Mouse (Mus musculus): Measurements from ENCODE around the gene Unc50. TPM values are rescaled to one million over a fixed set of nuclear protein-coding genes. Genes with fewer than 3 reads are reported as not detected.

Gene Unc50
- total and polyA plus RNA-seq, 3 experiments = 25.6 to 33.6 (median 32.0) TPM

DNA sequence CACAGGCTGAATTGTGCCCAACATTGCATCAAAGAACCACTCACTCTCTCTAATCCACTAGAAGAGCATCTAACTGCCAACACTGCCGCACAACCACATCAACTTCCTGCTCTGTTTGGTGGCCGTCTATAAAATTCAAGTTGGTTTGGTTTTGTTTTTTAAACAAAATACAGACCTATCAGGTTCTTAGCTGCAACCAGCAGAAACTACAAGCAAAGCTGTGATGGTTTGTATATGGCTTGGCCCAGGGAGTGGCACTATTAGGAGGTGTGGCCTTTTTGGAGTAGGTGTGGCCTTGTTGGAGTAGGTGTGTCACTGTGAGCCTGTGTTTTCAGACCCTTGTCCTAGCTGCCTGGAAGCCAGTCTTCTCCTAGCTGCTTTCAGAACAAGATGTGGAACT lies 51.4 kb downstream of the Unc50 start:
- no peak overlapping the region for H3K9ac ChIP-seq (ENCODE audit: low read depth, low read length)
- DNase-seq = no peak
- TF ChIP-seq CTCF (IDR thresholded peaks at IDR 0.05) (no peak), EP300 (IDR thresholded peaks at IDR 0.05; ENCODE audit: insufficient read depth, low read depth, low read length) (no peak), POLR2A (IDR thresholded peaks at IDR 0.05; ENCODE audit: insufficient read depth, low read depth, low read length) (no peak)
- H3K27ac ChIP-seq = no peak overlapping the region
- intact Hi-C loops (cut with DNase I) = no loop called here
- no peak overlapping the region for H3K4me3 ChIP-seq
- H3K4me1 ChIP-seq (ENCODE audit: control insufficient read depth, insufficient read depth, low read length) = peaks cover 4% of the 10 kb centered on the region
- no peaks in the 10 kb centered on the region for H3K27me3 ChIP-seq (ENCODE audit: control insufficient read depth, insufficient read depth, low read length)
- H3K79me2 ChIP-seq (replicated peaks; ENCODE audit: control insufficient read depth, insufficient read depth, low read length) = no peaks in the 10 kb centered on the region; the same call in 1 of the 2 replicates
- no peaks in the 10 kb centered on the region for H3K36me3 ChIP-seq (ENCODE audit: control insufficient read depth, insufficient read depth, low read length)
- WGBS = 86% methylated on average over 2 of the region's 2 CpGs

DNA sequence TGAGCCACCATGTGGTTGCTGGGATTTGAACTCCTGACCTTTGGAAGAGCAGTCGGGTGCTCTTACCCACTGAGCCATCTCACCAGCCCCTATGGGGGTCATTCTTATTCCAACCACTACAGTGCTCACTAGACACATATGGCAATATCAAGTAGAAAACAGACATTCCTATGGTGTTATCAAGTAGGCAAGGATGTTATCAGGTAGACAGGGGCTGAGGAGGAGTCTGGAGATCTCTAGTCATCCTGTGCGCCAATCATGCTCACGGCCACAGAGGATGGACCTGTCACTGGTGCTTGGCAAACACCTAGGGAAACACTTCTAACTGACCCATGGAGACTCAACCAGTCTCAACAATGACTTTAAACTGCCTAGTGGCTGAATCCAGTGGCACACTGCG lies 54.7 kb downstream of the Unc50 start:
- H3K4me1 ChIP-seq (ENCODE audit: control insufficient read depth, insufficient read depth, low read length) = peaks cover 2% of the 10 kb centered on the region
- no peak for DNase-seq
- H3K27ac ChIP-seq = no peak overlapping the region
- H3K9ac ChIP-seq (ENCODE audit: low read depth, low read length) = no peak overlapping the region
- no peak overlapping the region for H3K4me3 ChIP-seq
- TF ChIP-seq POLR2A (IDR thresholded peaks at IDR 0.05; ENCODE audit: insufficient read depth, low read depth, low read length) = no peak
- TF ChIP-seq EP300 (IDR thresholded peaks at IDR 0.05; ENCODE audit: insufficient read depth, low read depth, low read length) = no peak
- no peak for TF ChIP-seq CTCF (IDR thresholded peaks at IDR 0.05)
- intact Hi-C loops (cut with DNase I) = loop anchor here (2.0 kb wide), 1 partner anchor 14 kb away; no protein-coding TSS in a partner anchor
- no peaks in the 10 kb centered on the region for H3K27me3 ChIP-seq (ENCODE audit: control insufficient read depth, insufficient read depth, low read length)
- no peaks in the 10 kb centered on the region; the same call in 1 of the 2 replicates for H3K79me2 ChIP-seq (replicated peaks; ENCODE audit: control insufficient read depth, insufficient read depth, low read length)
- peaks cover 7% of the 10 kb centered on the region for H3K36me3 ChIP-seq (ENCODE audit: control insufficient read depth, insufficient read depth, low read length)
- 89% methylated on average over 4 of the region's 4 CpGs for WGBS

DNA sequence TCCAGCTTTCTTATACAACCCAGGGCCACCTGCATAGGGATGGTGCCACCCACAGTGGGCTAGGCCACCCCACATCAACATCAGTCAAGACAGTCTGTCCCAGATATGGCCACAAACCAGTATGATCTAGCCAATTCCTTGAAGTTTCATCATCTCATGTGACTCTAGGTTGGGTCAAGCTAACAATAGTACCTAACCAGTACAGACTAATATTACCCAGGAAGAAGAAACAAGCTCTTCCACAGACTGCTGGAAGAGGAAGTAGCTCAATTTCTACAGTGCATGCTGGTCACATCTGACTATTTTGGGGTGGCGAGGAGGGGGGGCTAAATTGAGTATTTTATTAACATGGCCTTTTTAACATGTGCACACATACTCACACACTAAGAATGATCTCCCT lies 56.5 kb downstream of the Unc50 start:
- no peaks in the 10 kb centered on the region; the same call in 1 of the 2 replicates for H3K79me2 ChIP-seq (replicated peaks; ENCODE audit: control insufficient read depth, insufficient read depth, low read length)
- no peak overlapping the region for H3K9ac ChIP-seq (ENCODE audit: low read depth, low read length)
- H3K4me3 ChIP-seq = no peak overlapping the region
- peaks cover 2% of the 10 kb centered on the region for H3K4me1 ChIP-seq (ENCODE audit: control insufficient read depth, insufficient read depth, low read length)
- 91% methylated on average over 1 of the region's 1 CpGs for WGBS
- TF ChIP-seq EP300 (IDR thresholded peaks at IDR 0.05; ENCODE audit: insufficient read depth, low read depth, low read length) (no peak), POLR2A (IDR thresholded peaks at IDR 0.05; ENCODE audit: insufficient read depth, low read depth, low read length) (no peak), CTCF (IDR thresholded peaks at IDR 0.05) (no peak)
- H3K27me3 ChIP-seq (ENCODE audit: control insufficient read depth, insufficient read depth, low read length) = no peaks in the 10 kb centered on the region
- intact Hi-C loops (cut with DNase I) = no loop called here
- DNase-seq = no peak
- no peak overlapping the region for H3K27ac ChIP-seq
- peaks cover 9% of the 10 kb centered on the region for H3K36me3 ChIP-seq (ENCODE audit: control insufficient read depth, insufficient read depth, low read length)

DNA sequence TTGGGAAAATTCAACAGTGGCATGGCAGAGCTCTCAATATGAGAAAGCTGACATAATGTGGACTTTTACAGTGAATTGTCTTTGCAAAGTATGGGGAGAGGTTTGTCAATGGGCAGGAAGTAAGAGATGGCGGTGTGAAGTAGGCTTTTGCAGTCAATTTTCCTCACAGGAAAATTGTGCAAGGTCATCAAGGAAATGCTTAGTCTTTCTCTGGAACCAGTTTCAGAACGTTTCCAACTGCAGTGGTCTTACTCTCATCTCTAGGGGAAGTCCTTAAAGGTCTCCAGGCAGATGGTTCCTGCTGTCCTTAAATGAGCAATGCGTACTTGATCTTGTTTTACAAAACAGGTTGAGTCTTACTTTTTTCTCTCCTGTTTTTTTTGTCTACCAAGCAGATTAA lies 57.1 kb downstream of the Unc50 start:
- H3K4me1 ChIP-seq (ENCODE audit: control insufficient read depth, insufficient read depth, low read length) = peaks cover 3% of the 10 kb centered on the region
- H3K9ac ChIP-seq (ENCODE audit: low read depth, low read length) = no peak overlapping the region
- H3K27me3 ChIP-seq (ENCODE audit: control insufficient read depth, insufficient read depth, low read length) = no peaks in the 10 kb centered on the region
- no peak for DNase-seq
- 41% methylated on average over 3 of the region's 3 CpGs for WGBS
- no peak overlapping the region for H3K4me3 ChIP-seq
- intact Hi-C loops (cut with DNase I) = no loop called here
- H3K79me2 ChIP-seq (replicated peaks; ENCODE audit: control insufficient read depth, insufficient read depth, low read length) = no peaks in the 10 kb centered on the region; the same call in 1 of the 2 replicates
- TF ChIP-seq EP300 (IDR thresholded peaks at IDR 0.05; ENCODE audit: insufficient read depth, low read depth, low read length) (no peak), CTCF (IDR thresholded peaks at IDR 0.05) (no peak), POLR2A (IDR thresholded peaks at IDR 0.05; ENCODE audit: insufficient read depth, low read depth, low read length) (no peak)
- peaks cover 9% of the 10 kb centered on the region for H3K36me3 ChIP-seq (ENCODE audit: control insufficient read depth, insufficient read depth, low read length)
- no peak overlapping the region for H3K27ac ChIP-seq

- WGBS = 68% methylated on average over 12 of the region's 12 CpGs
- no peak overlapping the region for H3K27ac ChIP-seq
- H3K4me1 ChIP-seq (ENCODE audit: control insufficient read depth, insufficient read depth, low read length) = peaks cover 3% of the 10 kb centered on the region
- no peaks in the 10 kb centered on the region; the same call in 1 of the 2 replicates for H3K79me2 ChIP-seq (replicated peaks; ENCODE audit: control insufficient read depth, insufficient read depth, low read length)
- no peaks in the 10 kb centered on the region for H3K27me3 ChIP-seq (ENCODE audit: control insufficient read depth, insufficient read depth, low read length)
- H3K36me3 ChIP-seq (ENCODE audit: control insufficient read depth, insufficient read depth, low read length) = peaks cover 9% of the 10 kb centered on the region
- TF ChIP-seq POLR2A (IDR thresholded peaks at IDR 0.05; ENCODE audit: insufficient read depth, low read depth, low read length) (no peak), EP300 (IDR thresholded peaks at IDR 0.05; ENCODE audit: insufficient read depth, low read depth, low read length) (no peak), CTCF (IDR thresholded peaks at IDR 0.05) (no peak)
- intact Hi-C loops (cut with DNase I) = no loop called here
- no peak for DNase-seq
- H3K9ac ChIP-seq (ENCODE audit: low read depth, low read length) = no peak overlapping the region
- no peak overlapping the region for H3K4me3 ChIP-seq
Observed at GRCm38 (mm10) chr1:37488531-37488930, 58.6 kb downstream of the Unc50 start.

Other genes with a start within 250 kb of the Unc50 start
- gene Cnga3, start 215.7 kb upstream of the Unc50 start, total RNA-seq (2021) = 1 to 10 TPM; 1.4 to 1.5 TPM
- gene Cnga3, start 215.7 kb upstream of the Unc50 start, polyA plus RNA-seq (2012; rRNA removed) = 1.5 and 2.3 TPM in 2 replicates
- gene Inpp4a, start 130.3 kb upstream of the Unc50 start, total RNA-seq (2021) = 10 to 100 TPM; 18.9 to 19.2 TPM
- 10.3 and 14.3 TPM in 2 replicates for gene Inpp4a, start 130.3 kb upstream of the Unc50 start, polyA plus RNA-seq (2012; rRNA removed)
- 100 to 1,000 TPM in 1 of 2 experiments, 10 to 100 TPM in 1; 97.3 to 106 TPM for gene Coa5, start within 50 bp of the Unc50 start, total RNA-seq (2021)
- 100 and 178 TPM in 2 replicates for gene Coa5, start within 50 bp of the Unc50 start, polyA plus RNA-seq (2012; rRNA removed)
- gene Mgat4a, start 110.9 kb downstream of the Unc50 start, total RNA-seq (2021) = 10 to 100 TPM in 1 of 2 experiments, 1 to 10 TPM in 1; 8.7 to 11.8 TPM
- 4.5 and 7.6 TPM in 2 replicates for gene Mgat4a, start 110.9 kb downstream of the Unc50 start, polyA plus RNA-seq (2012; rRNA removed)